Mouse (Mus musculus) liver, embryonic 12.5 days (tissue): ENCODE data around the gene Mtmr14. TPM values are rescaled to one million over a fixed set of nuclear protein-coding genes. Genes with fewer than 3 reads are reported as not detected.

ENCODE experiments used
- polyA plus RNA-seq: library from polyadenylated mRNA; unstranded; fragments of >200 nt; fragmentation: Nextera tagmentation; extraction: Ambion mirVana; gene quantifications from 2 replicates; pipeline ENCODE4 v1.2.1, GENCODE M21; 2016

Mtmr14 gene
- polyA plus RNA-seq, 1 experiment from 2014 or later: 24.8 TPM

Other genes with a start within 250 kb of the Mtmr14 start
- 53.1 and 57.0 TPM in 2 replicates for gene Thumpd3, start 191.6 kb upstream of the Mtmr14 start, polyA plus RNA-seq
- 27.2 and 30.1 TPM in 2 replicates for gene Setd5, start 160.5 kb upstream of the Mtmr14 start, polyA plus RNA-seq
- gene Lhfpl4, start 42.5 kb upstream of the Mtmr14 start, polyA plus RNA-seq: 0.44 and 0.70 TPM in 2 replicates
- 0.02 TPM in 1 of 2 replicates, not detected in the other for gene Cpne9, start 44.5 kb downstream of the Mtmr14 start, polyA plus RNA-seq
- 15.8 and 16.0 TPM in 2 replicates for gene Brpf1, start 69.3 kb downstream of the Mtmr14 start, polyA plus RNA-seq
- gene Ogg1, start 89.1 kb downstream of the Mtmr14 start, polyA plus RNA-seq: 8.7 and 9.1 TPM in 2 replicates
- 31.5 TPM in 2 replicates for gene Camk1, start 106.1 kb downstream of the Mtmr14 start, polyA plus RNA-seq
- gene Tada3, start 140.0 kb downstream of the Mtmr14 start, polyA plus RNA-seq: 29.2 and 33.3 TPM in 2 replicates
- gene Arpc4, start 140.3 kb downstream of the Mtmr14 start, polyA plus RNA-seq: 275 and 294 TPM in 2 replicates
- 1.1 and 1.3 TPM in 2 replicates for gene Ttll3, start 151.4 kb downstream of the Mtmr14 start, polyA plus RNA-seq
- 19.8 and 22.2 TPM in 2 replicates for gene Rpusd3, start 181.5 kb downstream of the Mtmr14 start, polyA plus RNA-seq
- gene Cidec, start 197.9 kb downstream of the Mtmr14 start, polyA plus RNA-seq: not detected in 2 replicates
- gene Jagn1, start 204.7 kb downstream of the Mtmr14 start, polyA plus RNA-seq: 56.0 and 57.1 TPM in 2 replicates
- gene Il17re, start 220.6 kb downstream of the Mtmr14 start, polyA plus RNA-seq: 0.36 and 0.41 TPM in 2 replicates
- 4.7 and 5.1 TPM in 2 replicates for gene Il17rc, start 233.6 kb downstream of the Mtmr14 start, polyA plus RNA-seq
- 9.6 and 10.9 TPM in 2 replicates for gene Creld1, start 245.5 kb downstream of the Mtmr14 start, polyA plus RNA-seq